Mouse (Mus musculus): ENCODE data around the gene Dtd2.

Dtd2 gene

GRCm38 (mm10) chr12:51985163-51985748, 21.0 kb downstream of the Dtd2 start:
- no peak for DNase-seq (ENCODE audit: low spot score in 2 of 2)

GRCm38 (mm10) chr12:51983625-51984024, 22.7 kb downstream of the Dtd2 start:
- no peak for DNase-seq (ENCODE audit: low spot score in 2 of 2)

- DNase-seq (ENCODE audit: low spot score in 2 of 2) = no peak
Observed at GRCm38 (mm10) chr12:51976531-51976930, 29.8 kb downstream of the Dtd2 start.

GRCm38 (mm10) chr12:51974381-51974780, 31.9 kb downstream of the Dtd2 start:
- no peak for DNase-seq (ENCODE audit: low spot score in 2 of 2)

GRCm38 (mm10) chr12:51972269-51973065, 33.8 kb downstream of the Dtd2 start:
- DNase-seq (ENCODE audit: low spot score in 2 of 2) = no peak

GRCm38 (mm10) chr12:51971070-51971664, 35.1 kb downstream of the Dtd2 start, which contains the start of gene Heatr5a:
Gene Heatr5a, minus strand, starts transcription at chr12:51971321.
- peak; percentile 90 to 95 for DNase-seq (ENCODE audit: low spot score in 2 of 2)

GRCm38 (mm10) chr12:51970352-51971069, 35.8 kb downstream of the Dtd2 start:
- peak; percentile 55 to 84 for DNase-seq (ENCODE audit: low spot score in 2 of 2)

GRCm38 (mm10) chr12:51969876-51970275, 36.4 kb downstream of the Dtd2 start:
- no peak for DNase-seq (ENCODE audit: low spot score in 2 of 2)

- no peak for DNase-seq (ENCODE audit: low spot score in 2 of 2)
Observed at GRCm38 (mm10) chr12:51969092-51969491, 37.2 kb downstream of the Dtd2 start.

- no peak for DNase-seq (ENCODE audit: low spot score in 2 of 2)
Observed at GRCm38 (mm10) chr12:51967915-51968595, 38.2 kb downstream of the Dtd2 start.

- DNase-seq (ENCODE audit: low spot score in 2 of 2) = no peak
Observed at GRCm38 (mm10) chr12:51957626-51958025, 48.7 kb downstream of the Dtd2 start.

- DNase-seq (ENCODE audit: low spot score in 2 of 2) = no peak
Observed at GRCm38 (mm10) chr12:51952309-51952708, 54.0 kb downstream of the Dtd2 start.

- no peak for DNase-seq (ENCODE audit: low spot score in 2 of 2)
Observed at GRCm38 (mm10) chr12:51947498-51947945, 58.8 kb downstream of the Dtd2 start.

GRCm38 (mm10) chr12:51945331-51945730, 61.0 kb downstream of the Dtd2 start:
- no peak for DNase-seq (ENCODE audit: low spot score in 2 of 2)

- no peak for DNase-seq (ENCODE audit: low spot score in 2 of 2)
Observed at GRCm38 (mm10) chr12:51939848-51940247, 66.5 kb downstream of the Dtd2 start.
